Mouse (Mus musculus): ENCODE data around the gene Tubgcp2.

The Tubgcp2 gene

GRCm38 (mm10) chr7:139980778-139981177, 55.7 kb downstream of the Tubgcp2 start:
- DNase-seq (ENCODE audit: low spot score in 2 of 2) = no peak

- DNase-seq (ENCODE audit: low spot score in 2 of 2) = peak in 1 of 2 experiments; percentile 26
These were observed 57.3 kb downstream of the Tubgcp2 start for GRCm38 (mm10) chr7:139979011-139979719.

- DNase-seq (ENCODE audit: low spot score in 2 of 2) = peak; percentile 90 to 94
These were observed 58.1 kb downstream of the Tubgcp2 start, which contains the start of gene 6430531B16Rik for GRCm38 (mm10) chr7:139978278-139978892. Gene 6430531B16Rik, minus strand, starts transcription at chr7:139978755.

GRCm38 (mm10) chr7:139975471-139975870, 61.0 kb downstream of the Tubgcp2 start:
- no peak for DNase-seq (ENCODE audit: low spot score in 2 of 2)

GRCm38 (mm10) chr7:139974307-139974706, 62.2 kb downstream of the Tubgcp2 start:
- DNase-seq (ENCODE audit: low spot score in 2 of 2) = no peak

GRCm38 (mm10) chr7:139972923-139973331, 63.5 kb downstream of the Tubgcp2 start:
- DNase-seq (ENCODE audit: low spot score in 2 of 2) = no peak

- DNase-seq (ENCODE audit: low spot score in 2 of 2) = no peak
These were observed 65.0 kb downstream of the Tubgcp2 start for GRCm38 (mm10) chr7:139971436-139971835.

- no peak for DNase-seq (ENCODE audit: low spot score in 2 of 2)
These were observed 65.5 kb downstream of the Tubgcp2 start for GRCm38 (mm10) chr7:139970979-139971378.

GRCm38 (mm10) chr7:139970216-139970919, 66.1 kb downstream of the Tubgcp2 start:
- DNase-seq (ENCODE audit: low spot score in 2 of 2) = no peak

GRCm38 (mm10) chr7:139969348-139970130, 66.9 kb downstream of the Tubgcp2 start:
- DNase-seq (ENCODE audit: low spot score in 2 of 2) = peak; percentile 83 to 93

- no peak for DNase-seq (ENCODE audit: low spot score in 2 of 2)
These were observed 68.0 kb downstream of the Tubgcp2 start for GRCm38 (mm10) chr7:139968428-139968827.

GRCm38 (mm10) chr7:139967175-139967574, 69.3 kb downstream of the Tubgcp2 start:
- no peak for DNase-seq (ENCODE audit: low spot score in 2 of 2)

GRCm38 (mm10) chr7:139963814-139964213, 72.7 kb downstream of the Tubgcp2 start:
- DNase-seq (ENCODE audit: low spot score in 2 of 2) = no peak

- no peak for DNase-seq (ENCODE audit: low spot score in 2 of 2)
These were observed 75.3 kb downstream of the Tubgcp2 start for GRCm38 (mm10) chr7:139961141-139961540.

- DNase-seq (ENCODE audit: low spot score in 2 of 2) = no peak
These were observed 78.5 kb downstream of the Tubgcp2 start for GRCm38 (mm10) chr7:139957958-139958357.

- DNase-seq (ENCODE audit: low spot score in 2 of 2) = no peak
These were observed 79.0 kb downstream of the Tubgcp2 start for GRCm38 (mm10) chr7:139957437-139957836.

GRCm38 (mm10) chr7:139956658-139957057, 79.8 kb downstream of the Tubgcp2 start:
- no peak for DNase-seq (ENCODE audit: low spot score in 2 of 2)

GRCm38 (mm10) chr7:139955505-139955904, 81.0 kb downstream of the Tubgcp2 start:
- DNase-seq (ENCODE audit: low spot score in 2 of 2) = no peak

- DNase-seq (ENCODE audit: low spot score in 2 of 2) = no peak
These were observed 84.4 kb downstream of the Tubgcp2 start for GRCm38 (mm10) chr7:139951991-139952633.

- no peak for DNase-seq (ENCODE audit: low spot score in 2 of 2)
These were observed 85.4 kb downstream of the Tubgcp2 start for GRCm38 (mm10) chr7:139951079-139951478.

- DNase-seq (ENCODE audit: low spot score in 2 of 2) = no peak
These were observed 86.0 kb downstream of the Tubgcp2 start for GRCm38 (mm10) chr7:139950283-139950971.
